Mouse (Mus musculus): ENCODE measurements around the gene Nrxn1. TPM values are rescaled to one million over a fixed set of nuclear protein-coding genes. Genes with fewer than 3 reads are reported as not detected.
A peak's percentile ranks its signal among the peaks of the same experiment; 100 is the strongest.

Nrxn1 gene
- polyA plus RNA-seq, 1 experiment from 2014 or later, result 25.7 TPM

DNA sequence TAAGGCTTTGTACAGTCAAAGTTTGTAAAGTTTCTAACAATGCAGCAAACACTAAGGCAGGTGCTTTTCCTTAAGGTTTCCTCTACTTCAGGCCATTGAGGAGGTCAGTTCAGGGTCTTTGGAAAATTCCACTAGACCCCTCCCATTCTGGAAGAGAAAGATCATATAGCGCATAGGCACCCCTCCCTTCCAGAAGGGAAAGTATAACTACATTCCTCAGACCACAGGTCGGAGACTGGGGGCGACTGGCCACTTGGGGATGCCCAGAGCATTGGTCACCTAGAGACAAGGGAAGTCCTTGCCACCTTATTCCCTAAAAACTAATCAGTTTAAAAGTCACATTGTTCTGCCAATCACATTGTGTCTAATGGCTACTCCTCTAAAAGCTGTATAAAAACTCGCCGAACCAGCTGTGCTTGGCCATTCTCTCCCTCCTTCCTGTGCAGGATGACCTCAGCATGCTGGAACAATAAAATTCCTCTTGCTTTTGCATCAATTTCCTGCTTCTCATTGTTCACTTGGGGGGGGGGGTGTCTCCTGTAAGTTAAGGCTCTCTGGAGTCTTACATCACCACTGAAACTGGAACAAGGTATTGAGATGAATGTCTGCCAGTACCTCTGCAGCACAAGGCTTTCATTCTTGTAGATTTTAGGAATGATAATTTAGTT is 305.6 kb downstream of the Nrxn1 start:
- Histone ChIP-seq H3K9ac (ENCODE audit: low read length) (no peak overlapping the region), H3K4me3 (ENCODE audit: low read depth, low read length) (no peak overlapping the region), H3K27ac (ENCODE audit: low read depth, low read length) (no peak overlapping the region), H3K36me3 (ENCODE audit: control insufficient read depth, insufficient read depth, low read length) (no peaks in the 10 kb centered on the region), H3K4me2 (ENCODE audit: low read depth) (no peak overlapping the region), H3K4me1 (ENCODE audit: control insufficient read depth, insufficient read depth, low read length) (no peaks in the 10 kb centered on the region), H3K27me3 (ENCODE audit: control insufficient read depth, insufficient read depth, low read length) (no peaks in the 10 kb centered on the region), H3K9me3 (ENCODE audit: control insufficient read depth, low read length) (no peaks in the 10 kb centered on the region)
- DNase-seq (ENCODE audit: low spot score) (no peak), ATAC-seq (ENCODE audit: insufficient read depth, low FRiP score, low TSS enrichment) (no peak)
- WGBS, result 84% methylated on average over 5 of the region's 5 CpGs

DNA sequence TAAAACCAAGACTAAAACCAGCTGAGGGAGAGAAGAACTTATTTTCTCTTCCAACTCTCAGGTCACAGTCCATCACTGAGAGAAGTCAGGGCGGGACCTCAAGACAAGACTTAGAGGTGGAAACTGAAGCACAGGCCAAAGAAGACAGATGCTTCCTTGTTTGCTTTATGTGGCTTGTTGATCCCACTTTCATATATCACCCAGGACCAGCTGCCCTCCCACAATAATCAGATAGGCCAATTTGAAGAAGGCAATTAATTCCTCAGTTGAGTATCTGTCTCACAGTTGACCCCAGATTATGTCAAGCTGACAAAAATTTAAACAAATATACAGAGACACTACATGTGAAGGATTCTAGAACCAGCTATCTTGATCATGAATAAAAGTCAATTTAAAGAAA is 312.4 kb downstream of the Nrxn1 start:
- no peak overlapping the region for H3K4me2 ChIP-seq (ENCODE audit: low read depth)
- no peak for ATAC-seq (ENCODE audit: insufficient read depth, low FRiP score, low TSS enrichment)
- no peaks in the 10 kb centered on the region for H3K9me3 ChIP-seq (ENCODE audit: control insufficient read depth, low read length)
- no peak for DNase-seq (ENCODE audit: low spot score)
- no peak overlapping the region for H3K27ac ChIP-seq (ENCODE audit: low read depth, low read length)
- 54% methylated on average over 1 of the region's 1 CpGs for WGBS
- H3K4me3 ChIP-seq (ENCODE audit: low read depth, low read length), result no peak overlapping the region
- H3K36me3 ChIP-seq (ENCODE audit: control insufficient read depth, insufficient read depth, low read length), result no peaks in the 10 kb centered on the region
- no peaks in the 10 kb centered on the region for H3K27me3 ChIP-seq (ENCODE audit: control insufficient read depth, insufficient read depth, low read length)
- H3K4me1 ChIP-seq (ENCODE audit: control insufficient read depth, insufficient read depth, low read length), result no peaks in the 10 kb centered on the region
- H3K9ac ChIP-seq (ENCODE audit: low read length), result no peak overlapping the region

DNA sequence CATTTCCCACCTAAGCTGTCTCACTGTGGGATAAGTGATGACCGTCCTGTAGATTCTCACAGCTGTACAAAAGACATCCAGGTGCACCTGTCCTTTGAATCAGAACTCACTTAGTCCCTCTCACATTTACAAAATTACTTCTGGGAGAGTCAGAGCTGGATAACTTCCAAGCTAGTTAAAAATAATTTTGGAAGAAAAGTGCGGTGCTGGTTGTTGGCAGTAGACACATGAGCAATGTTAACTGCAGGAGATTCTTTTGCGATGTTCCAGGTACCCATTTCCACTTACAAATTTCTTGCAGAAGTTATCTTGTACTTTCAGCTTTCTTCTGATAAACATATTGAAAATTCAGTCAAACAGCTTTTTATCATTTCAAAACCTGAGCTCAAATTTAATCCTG is 317.5 kb downstream of the Nrxn1 start:
- H3K4me1 ChIP-seq (ENCODE audit: control insufficient read depth, insufficient read depth, low read length), result no peaks in the 10 kb centered on the region
- no peak overlapping the region for H3K4me2 ChIP-seq (ENCODE audit: low read depth)
- no peak overlapping the region for H3K4me3 ChIP-seq (ENCODE audit: low read depth, low read length)
- no peak for DNase-seq (ENCODE audit: low spot score)
- ATAC-seq (ENCODE audit: insufficient read depth, low FRiP score, low TSS enrichment), result no peak
- H3K9ac ChIP-seq (ENCODE audit: low read length), result no peak overlapping the region
- 90% methylated on average over 3 of the region's 3 CpGs for WGBS
- H3K27ac ChIP-seq (ENCODE audit: low read depth, low read length), result no peak overlapping the region
- no peaks in the 10 kb centered on the region for H3K27me3 ChIP-seq (ENCODE audit: control insufficient read depth, insufficient read depth, low read length)
- no peaks in the 10 kb centered on the region for H3K36me3 ChIP-seq (ENCODE audit: control insufficient read depth, insufficient read depth, low read length)
- no peaks in the 10 kb centered on the region for H3K9me3 ChIP-seq (ENCODE audit: control insufficient read depth, low read length)

DNA sequence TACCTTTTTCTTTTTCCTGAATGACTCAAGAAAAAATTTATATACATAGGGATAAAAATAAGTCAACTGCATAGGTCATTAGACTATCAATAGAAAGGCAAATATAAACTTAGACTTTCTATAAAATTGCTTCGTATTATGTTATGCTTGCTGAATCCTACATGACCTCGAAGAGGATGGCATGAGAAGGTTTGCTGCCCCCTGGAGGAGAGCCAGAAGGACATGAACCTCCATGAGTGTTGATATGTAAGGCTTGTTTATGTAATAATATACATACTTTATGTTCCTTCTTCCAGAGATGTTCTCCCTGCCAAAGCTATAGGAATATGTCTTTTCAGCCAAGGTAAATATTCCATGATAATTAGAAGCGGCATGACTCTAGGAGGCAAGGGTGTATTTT is 319.6 kb downstream of the Nrxn1 start:
- H3K4me2 ChIP-seq (ENCODE audit: low read depth), result no peak overlapping the region
- H3K27ac ChIP-seq (ENCODE audit: low read depth, low read length), result no peak overlapping the region
- H3K9ac ChIP-seq (ENCODE audit: low read length), result no peak overlapping the region
- H3K4me3 ChIP-seq (ENCODE audit: low read depth, low read length), result no peak overlapping the region
- 84% methylated on average over 3 of the region's 3 CpGs for WGBS
- DNase-seq (ENCODE audit: low spot score), result no peak
- no peaks in the 10 kb centered on the region for H3K36me3 ChIP-seq (ENCODE audit: control insufficient read depth, insufficient read depth, low read length)
- no peaks in the 10 kb centered on the region for H3K27me3 ChIP-seq (ENCODE audit: control insufficient read depth, insufficient read depth, low read length)
- no peak for ATAC-seq (ENCODE audit: insufficient read depth, low FRiP score, low TSS enrichment)
- H3K9me3 ChIP-seq (ENCODE audit: control insufficient read depth, low read length), result no peaks in the 10 kb centered on the region
- H3K4me1 ChIP-seq (ENCODE audit: control insufficient read depth, insufficient read depth, low read length), result no peaks in the 10 kb centered on the region

DNA sequence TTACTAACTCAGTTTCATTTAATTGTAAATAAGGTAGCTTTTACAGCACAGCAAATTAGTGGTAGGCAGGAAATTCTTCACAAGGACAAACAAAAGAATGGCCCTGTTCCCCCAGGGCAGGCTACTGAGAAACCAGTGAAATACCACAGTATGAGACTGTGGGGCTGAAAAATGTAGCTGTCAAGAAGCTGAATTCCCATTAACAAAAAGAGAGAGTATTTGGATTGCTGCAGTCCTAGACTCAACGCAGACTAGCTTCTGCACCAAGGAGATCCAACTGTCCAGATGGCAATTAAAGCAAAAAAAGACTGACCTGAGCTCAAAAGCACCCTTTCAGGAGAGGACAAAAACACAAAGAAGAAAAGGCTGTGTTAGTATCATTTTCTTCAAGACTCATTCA is 324.7 kb downstream of the Nrxn1 start:
- Histone ChIP-seq H3K4me3 (ENCODE audit: low read depth, low read length) (no peak overlapping the region), H3K4me2 (ENCODE audit: low read depth) (no peak overlapping the region), H3K27me3 (ENCODE audit: control insufficient read depth, insufficient read depth, low read length) (no peaks in the 10 kb centered on the region), H3K9ac (ENCODE audit: low read length) (no peak overlapping the region), H3K9me3 (ENCODE audit: control insufficient read depth, low read length) (no peaks in the 10 kb centered on the region), H3K36me3 (ENCODE audit: control insufficient read depth, insufficient read depth, low read length) (no peaks in the 10 kb centered on the region), H3K27ac (ENCODE audit: low read depth, low read length) (no peak overlapping the region), H3K4me1 (ENCODE audit: control insufficient read depth, insufficient read depth, low read length) (no peaks in the 10 kb centered on the region)
- WGBS, result 17% methylated on average over 1 of the region's 1 CpGs
- ATAC-seq (ENCODE audit: insufficient read depth, low FRiP score, low TSS enrichment) (peak; percentile 45; the same call in 1 of the 2 replicates), DNase-seq (ENCODE audit: low spot score) (peak; percentile 15)

DNA sequence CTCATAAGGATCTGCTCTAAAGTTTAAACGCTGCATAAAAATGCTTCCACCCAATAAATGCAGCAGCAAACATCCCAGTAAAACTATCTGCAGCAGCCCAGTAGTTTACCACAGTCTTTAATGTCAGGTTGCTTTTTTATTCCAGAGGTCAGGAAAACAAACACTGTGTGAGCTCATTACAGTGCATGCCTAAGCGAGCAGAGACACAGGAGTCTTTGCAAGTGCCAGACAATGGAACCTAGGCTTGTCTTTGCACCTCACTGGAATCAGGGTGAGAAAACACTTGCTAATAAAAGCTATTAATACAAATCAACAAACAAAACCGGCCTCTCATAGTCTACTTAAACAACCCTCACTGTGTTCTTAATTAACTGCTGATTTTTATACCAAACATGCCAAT is 365.7 kb downstream of the Nrxn1 start:
- H3K27ac ChIP-seq (ENCODE audit: low read depth, low read length), result no peak overlapping the region
- H3K36me3 ChIP-seq (ENCODE audit: control insufficient read depth, insufficient read depth, low read length), result no peaks in the 10 kb centered on the region
- ATAC-seq (ENCODE audit: insufficient read depth, low FRiP score, low TSS enrichment), result no peak
- 42% methylated on average over 3 of the region's 3 CpGs for WGBS
- no peaks in the 10 kb centered on the region for H3K9me3 ChIP-seq (ENCODE audit: control insufficient read depth, low read length)
- H3K4me2 ChIP-seq (ENCODE audit: low read depth), result no peak overlapping the region
- DNase-seq (ENCODE audit: low spot score), result no peak
- no peaks in the 10 kb centered on the region for H3K27me3 ChIP-seq (ENCODE audit: control insufficient read depth, insufficient read depth, low read length)
- no peak overlapping the region for H3K4me3 ChIP-seq (ENCODE audit: low read depth, low read length)
- H3K4me1 ChIP-seq (ENCODE audit: control insufficient read depth, insufficient read depth, low read length), result no peaks in the 10 kb centered on the region
- no peak overlapping the region for H3K9ac ChIP-seq (ENCODE audit: low read length)

DNA sequence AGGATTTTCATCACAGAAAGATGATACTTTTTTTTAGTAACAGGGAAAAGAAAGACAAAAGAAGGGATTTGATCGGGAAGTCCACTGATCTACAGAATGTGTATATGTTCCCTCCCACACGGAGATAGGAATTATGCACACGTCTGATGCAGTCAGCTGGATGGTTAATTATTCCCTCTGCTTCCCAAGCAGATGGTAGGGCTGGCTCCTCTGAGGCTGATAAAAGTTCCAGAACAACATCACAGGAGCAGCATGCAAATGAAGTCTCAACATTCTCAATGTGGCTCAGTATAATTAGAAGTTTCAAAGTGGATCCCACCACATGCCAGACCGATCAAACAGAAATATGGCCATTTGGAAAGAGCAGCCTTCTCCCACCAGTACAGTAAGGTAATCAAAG is 388.1 kb downstream of the Nrxn1 start:
- H3K27me3 ChIP-seq (ENCODE audit: control insufficient read depth, insufficient read depth, low read length), result no peaks in the 10 kb centered on the region
- H3K4me3 ChIP-seq (ENCODE audit: low read depth, low read length), result no peak overlapping the region
- H3K36me3 ChIP-seq (ENCODE audit: control insufficient read depth, insufficient read depth, low read length), result no peaks in the 10 kb centered on the region
- no peak overlapping the region for H3K4me2 ChIP-seq (ENCODE audit: low read depth)
- ATAC-seq (ENCODE audit: insufficient read depth, low FRiP score, low TSS enrichment) (no peak), DNase-seq (ENCODE audit: low spot score) (no peak)
- no peaks in the 10 kb centered on the region for H3K9me3 ChIP-seq (ENCODE audit: control insufficient read depth, low read length)
- no peak overlapping the region for H3K9ac ChIP-seq (ENCODE audit: low read length)
- no peak overlapping the region for H3K27ac ChIP-seq (ENCODE audit: low read depth, low read length)
- WGBS, result 75% methylated on average over 4 of the region's 4 CpGs
- H3K4me1 ChIP-seq (ENCODE audit: control insufficient read depth, insufficient read depth, low read length), result no peaks in the 10 kb centered on the region

DNA sequence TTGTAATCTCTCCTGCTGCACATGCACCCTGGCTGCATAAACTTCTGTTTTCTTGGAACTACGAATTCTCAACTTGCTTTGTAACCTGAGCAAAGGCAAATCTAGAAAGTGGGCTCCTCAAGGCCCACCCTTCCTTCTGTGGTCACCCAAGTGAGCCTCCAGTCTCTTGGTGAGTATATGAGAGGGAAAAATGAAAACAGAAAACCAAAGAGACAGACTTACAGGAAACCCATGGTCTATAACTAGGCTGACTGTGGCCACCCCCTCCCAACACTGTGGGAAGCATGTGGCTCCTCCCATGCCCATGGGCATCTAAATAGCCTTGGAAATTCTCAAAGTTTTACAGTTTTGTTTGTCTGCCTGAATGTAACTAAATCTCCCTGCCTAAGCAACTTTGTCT is 390.2 kb downstream of the Nrxn1 start:
- Histone ChIP-seq H3K4me2 (ENCODE audit: low read depth) (no peak overlapping the region), H3K27ac (ENCODE audit: low read depth, low read length) (no peak overlapping the region)
- WGBS, result 97% methylated on average over 1 of the region's 1 CpGs

DNA sequence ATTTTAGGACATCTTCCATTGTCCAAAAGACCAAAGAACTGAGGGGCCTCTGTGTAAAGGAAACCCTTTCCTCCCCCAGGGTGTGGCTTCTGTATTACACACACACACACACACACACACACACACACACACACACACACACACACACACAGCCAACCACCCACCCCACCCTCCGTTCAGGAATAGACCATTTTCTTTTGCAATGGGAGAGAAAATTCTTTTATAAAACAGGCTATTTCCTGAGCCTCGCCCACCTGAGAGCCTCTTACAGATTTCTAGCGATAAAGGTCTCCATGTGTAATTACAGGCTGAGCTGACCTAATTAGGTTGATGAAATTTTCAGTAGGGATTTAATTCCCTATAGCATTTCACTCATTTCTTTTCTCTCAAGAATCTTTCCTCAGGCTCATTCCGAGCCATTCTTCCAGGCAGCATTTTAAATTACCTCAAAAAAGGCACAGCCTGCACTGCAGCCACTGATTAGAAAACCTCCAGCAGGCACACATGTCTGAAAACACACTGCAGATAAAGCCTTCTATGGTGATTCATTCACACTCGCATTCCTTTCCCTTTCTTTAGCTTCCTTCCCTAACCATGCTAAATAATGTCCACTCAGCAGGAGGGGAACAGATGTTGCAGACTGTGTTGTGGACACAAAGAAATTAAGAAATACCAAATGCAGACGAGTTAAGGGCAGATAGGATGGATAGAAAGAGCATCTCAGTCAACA is 396.6 kb downstream of the Nrxn1 start:
- Histone ChIP-seq H3K4me3 (ENCODE audit: low read depth, low read length) (no peak overlapping the region), H3K27ac (ENCODE audit: low read depth, low read length) (peak overlapping the region; percentile 62), H3K4me2 (ENCODE audit: low read depth) (no peak overlapping the region), H3K9me3 (ENCODE audit: control insufficient read depth, low read length) (no peaks in the 10 kb centered on the region), H3K4me1 (ENCODE audit: control insufficient read depth, insufficient read depth, low read length) (no peaks in the 10 kb centered on the region; the same call in 1 of the 2 replicates), H3K9ac (ENCODE audit: low read length) (no peak overlapping the region), H3K27me3 (ENCODE audit: control insufficient read depth, insufficient read depth, low read length) (no peaks in the 10 kb centered on the region), H3K36me3 (ENCODE audit: control insufficient read depth, insufficient read depth, low read length) (no peaks in the 10 kb centered on the region)
- 24% methylated on average over 6 of the region's 6 CpGs for WGBS
- peak; percentile 33 for DNase-seq (ENCODE audit: low spot score)
- ATAC-seq (ENCODE audit: insufficient read depth, low FRiP score, low TSS enrichment), result peak; percentile 91

More for the DNA sequence above, 390.2 kb downstream of the Nrxn1 start:
- ATAC-seq (ENCODE audit: insufficient read depth, low FRiP score, low TSS enrichment) (no peak), DNase-seq (ENCODE audit: low spot score) (no peak)
- Histone ChIP-seq H3K36me3 (ENCODE audit: control insufficient read depth, insufficient read depth, low read length) (no peaks in the 10 kb centered on the region), H3K4me3 (ENCODE audit: low read depth, low read length) (no peak overlapping the region), H3K9me3 (ENCODE audit: control insufficient read depth, low read length) (no peaks in the 10 kb centered on the region), H3K4me1 (ENCODE audit: control insufficient read depth, insufficient read depth, low read length) (no peaks in the 10 kb centered on the region), H3K9ac (ENCODE audit: low read length) (no peak overlapping the region), H3K27me3 (ENCODE audit: control insufficient read depth, insufficient read depth, low read length) (no peaks in the 10 kb centered on the region)

All from neural tube, embryonic 11.5 days (tissue).